Mouse (Mus musculus): ENCODE results near the gene Cdca7l. TPM values are rescaled to one million over a fixed set of nuclear protein-coding genes. Genes with fewer than 3 reads are reported as not detected.
"Not testable (repeated sequence)": the region's sequence is repeated elsewhere in the genome, so short reads cannot be mapped to it uniquely, and the experiment has no call there.

Cdca7l gene
- total RNA-seq, 2 experiments from 2014 or later, result 75.7 to 145 TPM

- no peak for ATAC-seq (replicated peaks; ENCODE audit: poor library complexity, severe bottlenecking)
These were observed 52.9 kb downstream of the Cdca7l start for GRCm38 (mm10) chr12:117857023-117857422.

- ATAC-seq (replicated peaks; ENCODE audit: poor library complexity, severe bottlenecking), result no peak
These were observed 53.8 kb downstream of the Cdca7l start for GRCm38 (mm10) chr12:117857884-117858283.

GRCm38 (mm10) chr12:117860840-117861239 is 56.8 kb downstream of the Cdca7l start:
- peak; percentile 54 for ATAC-seq (replicated peaks; ENCODE audit: poor library complexity, severe bottlenecking)

- ATAC-seq (replicated peaks; ENCODE audit: poor library complexity, severe bottlenecking), result no peak
These were observed 57.2 kb downstream of the Cdca7l start for GRCm38 (mm10) chr12:117861249-117861648.

- no peak for ATAC-seq (replicated peaks; ENCODE audit: poor library complexity, severe bottlenecking)
These were observed 58.6 kb downstream of the Cdca7l start for GRCm38 (mm10) chr12:117862655-117863054.

GRCm38 (mm10) chr12:117867708-117868564 is 63.8 kb downstream of the Cdca7l start:
- ATAC-seq (replicated peaks; ENCODE audit: poor library complexity, severe bottlenecking), result no peak

- no peak for ATAC-seq (replicated peaks; ENCODE audit: poor library complexity, severe bottlenecking)
These were observed 68.2 kb downstream of the Cdca7l start for GRCm38 (mm10) chr12:117872265-117872664.

GRCm38 (mm10) chr12:117878341-117878740 is 74.3 kb downstream of the Cdca7l start:
- ATAC-seq (replicated peaks; ENCODE audit: poor library complexity, severe bottlenecking), result no peak

- ATAC-seq (replicated peaks; ENCODE audit: poor library complexity, severe bottlenecking), result no peak
These were observed 80.5 kb downstream of the Cdca7l start for GRCm38 (mm10) chr12:117884627-117885026.

- ATAC-seq (replicated peaks; ENCODE audit: poor library complexity, severe bottlenecking), result no peak
These were observed 83.3 kb downstream of the Cdca7l start for GRCm38 (mm10) chr12:117887422-117887821.

- not testable (repeated sequence) for ATAC-seq (replicated peaks; ENCODE audit: poor library complexity, severe bottlenecking)
These were observed 96.7 kb downstream of the Cdca7l start for GRCm38 (mm10) chr12:117900798-117901197.

- ATAC-seq (replicated peaks; ENCODE audit: poor library complexity, severe bottlenecking), result not testable (repeated sequence)
These were observed 97.3 kb downstream of the Cdca7l start for GRCm38 (mm10) chr12:117901352-117901751.

GRCm38 (mm10) chr12:117903671-117904070 is 99.6 kb downstream of the Cdca7l start:
- ATAC-seq (replicated peaks; ENCODE audit: poor library complexity, severe bottlenecking), result no peak

- 0 out of 2 replicates have a peak, but pooled peaks have one; percentile 37 for ATAC-seq (replicated peaks; ENCODE audit: poor library complexity, severe bottlenecking)
These were observed 101.2 kb downstream of the Cdca7l start for GRCm38 (mm10) chr12:117905232-117905840.

- ATAC-seq (replicated peaks; ENCODE audit: poor library complexity, severe bottlenecking), result no peak
These were observed 107.3 kb downstream of the Cdca7l start for GRCm38 (mm10) chr12:117911396-117911795.

- ATAC-seq (replicated peaks; ENCODE audit: poor library complexity, severe bottlenecking), result no peak
These were observed 110.6 kb downstream of the Cdca7l start for GRCm38 (mm10) chr12:117914613-117915245.

- ATAC-seq (replicated peaks; ENCODE audit: poor library complexity, severe bottlenecking), result no peak
These were observed 111.9 kb downstream of the Cdca7l start for GRCm38 (mm10) chr12:117915826-117916588.

All from granulocyte monocyte progenitor cell, adult 5-6 weeks (primary cell).